Mouse (Mus musculus) heart, embryonic 16.5 days (tissue): ENCODE results near the gene Atp2a3. TPM values are rescaled to one million over a fixed set of nuclear protein-coding genes. Genes with fewer than 3 reads are reported as not detected.

Source experiments
- ATAC-seq: fragments of 200-750 bp; cut with Nextera tagmentation; replicated peaks from 2 replicates; pipeline ENCODE4 v1.8.0; 2017; ENCODE audit warnings: moderate number of reproducible peaks; ENCODE audit not compliant: insufficient read depth, low FRiP score; ENCODE audit errors: extremely low read depth
- H3K27ac ChIP-seq: fragments of 300-500 bp; sonication (generic); 2 replicates; pipeline ENCODE4 v1.5.1; 2014; ENCODE audit warnings: mild to moderate bottlenecking, low read length, control low read depth, moderate library complexity
- H3K27me3 ChIP-seq: fragments of 300-500 bp; sonication (generic); 2 replicates; pipeline ENCODE4 v1.6.1; 2014; ENCODE audit warnings: low read length, mixed read lengths; ENCODE audit not compliant: control insufficient read depth, insufficient read depth
- H3K36me3 ChIP-seq: fragments of 300-500 bp; sonication (generic); 2 replicates; pipeline ENCODE4 v1.6.1; 2014; ENCODE audit not compliant: control insufficient read depth, insufficient read depth
- H3K4me1 ChIP-seq: fragments of 300-500 bp; sonication (generic); 2 replicates; pipeline ENCODE4 v1.6.1; 2014; ENCODE audit warnings: low read length, mixed read lengths; ENCODE audit not compliant: control insufficient read depth, insufficient read depth
- H3K4me2 ChIP-seq: fragments of 300-500 bp; sonication (generic); 2 replicates; pipeline ENCODE4 v1.6.1; 2014; ENCODE audit warnings: low read depth, mild to moderate bottlenecking, control low read depth, low read length
- H3K4me3 ChIP-seq: fragments of 300-500 bp; sonication (generic); 2 replicates; pipeline ENCODE4 v1.5.1; 2014; ENCODE audit warnings: mild to moderate bottlenecking, control low read depth, low read length
- H3K9ac ChIP-seq: fragments of 300-500 bp; sonication (generic); 2 replicates; pipeline ENCODE4 v1.6.1; 2014; ENCODE audit warnings: low read length, control low read depth
- H3K9me3 ChIP-seq: fragments of 300-500 bp; sonication (generic); replicated peaks from 2 replicates; pipeline ENCODE4 v1.6.1; 2016; ENCODE audit warnings: low read length; ENCODE audit not compliant: control insufficient read depth
- WGBS: fragments of 180-500 bp; shearing (Covaris S2); extraction: QIAGEN DNeasy Blood & Tissue Kit; methylation state at CpG from one replicate; pipeline ENCODE4 v1.1.7; 2014; 5-methylcytosine and 5-hydroxymethylcytosine counted together
- polyA plus RNA-seq: library from polyadenylated mRNA; unstranded; fragments of >200 nt; fragmentation: Nextera tagmentation; extraction: Ambion mirVana; gene quantifications from 2 replicates; pipeline ENCODE4 v1.2.1, GENCODE M21; 2015

Gene Atp2a3
- polyA plus RNA-seq, 1 experiment from 2014 or later = 14.9 TPM

GRCm38 (mm10) chr11:73019147-73019795 is 58.3 kb downstream of the Atp2a3 start:
- Histone ChIP-seq H3K36me3 (no peaks in the 10 kb centered on the region), H3K27ac (no peak overlapping the region), H3K9ac (peak overlapping the region; percentile 70), H3K4me2 (peak overlapping the region; percentile 99), H3K4me3 (peak overlapping the region; percentile 71), H3K27me3 (peaks cover 21% of the 10 kb centered on the region), H3K9me3 (no peaks in the 10 kb centered on the region), H3K4me1 (peaks cover 25% of the 10 kb centered on the region)
- ATAC-seq = peak; percentile 31
- WGBS = under 1% methylated on average over 46 of the region's 46 CpGs

- Histone ChIP-seq H3K27me3 (peaks cover 21% of the 10 kb centered on the region), H3K4me2 (no peak overlapping the region), H3K4me1 (peaks cover 17% of the 10 kb centered on the region), H3K9ac (no peak overlapping the region), H3K4me3 (no peak overlapping the region), H3K9me3 (no peaks in the 10 kb centered on the region), H3K27ac (no peak overlapping the region), H3K36me3 (no peaks in the 10 kb centered on the region)
- no peak for ATAC-seq
- 63% methylated on average over 7 of the region's 7 CpGs for WGBS
These were observed 60.2 kb downstream of the Atp2a3 start for GRCm38 (mm10) chr11:73020953-73021800.

- Histone ChIP-seq H3K27ac (no peak overlapping the region), H3K9ac (no peak overlapping the region), H3K4me2 (no peak overlapping the region), H3K4me3 (no peak overlapping the region), H3K36me3 (no peaks in the 10 kb centered on the region), H3K27me3 (peaks cover 18% of the 10 kb centered on the region), H3K9me3 (no peaks in the 10 kb centered on the region), H3K4me1 (peaks cover 22% of the 10 kb centered on the region)
- ATAC-seq = no peak
- 59% methylated on average over 9 of the region's 9 CpGs for WGBS
These were observed 62.1 kb downstream of the Atp2a3 start for GRCm38 (mm10) chr11:73023099-73023498.

- no peaks in the 10 kb centered on the region for H3K36me3 ChIP-seq
- no peak overlapping the region for H3K9ac ChIP-seq
- H3K9me3 ChIP-seq = no peaks in the 10 kb centered on the region
- ATAC-seq = no peak
- H3K4me2 ChIP-seq = no peak overlapping the region
- peaks cover 22% of the 10 kb centered on the region for H3K4me1 ChIP-seq
- 41% methylated on average over 4 of the region's 4 CpGs for WGBS
- H3K27ac ChIP-seq = peak overlapping the region; percentile 40; the same call in 1 of the 2 replicates
- H3K27me3 ChIP-seq = peaks cover 17% of the 10 kb centered on the region
- H3K4me3 ChIP-seq = no peak overlapping the region
These were observed 62.9 kb downstream of the Atp2a3 start for GRCm38 (mm10) chr11:73023827-73024226.

GRCm38 (mm10) chr11:73024236-73024904 is 63.4 kb downstream of the Atp2a3 start:
- Histone ChIP-seq H3K9ac (no peak overlapping the region), H3K4me1 (peaks cover 22% of the 10 kb centered on the region), H3K27ac (peak overlapping the region; percentile 40; the same call in 1 of the 2 replicates), H3K27me3 (peaks cover 17% of the 10 kb centered on the region), H3K4me3 (no peak overlapping the region), H3K4me2 (peak overlapping the region; percentile 4; the same call in 1 of the 2 replicates), H3K36me3 (no peaks in the 10 kb centered on the region), H3K9me3 (no peaks in the 10 kb centered on the region)
- 46% methylated on average over 7 of the region's 7 CpGs for WGBS
- peak; percentile 45 for ATAC-seq

GRCm38 (mm10) chr11:73026961-73027360 is 66.0 kb downstream of the Atp2a3 start:
- Histone ChIP-seq H3K4me3 (no peak overlapping the region), H3K27ac (no peak overlapping the region), H3K9me3 (no peaks in the 10 kb centered on the region), H3K4me2 (no peak overlapping the region), H3K9ac (no peak overlapping the region), H3K27me3 (no peaks in the 10 kb centered on the region; the same call in 1 of the 2 replicates), H3K36me3 (no peaks in the 10 kb centered on the region), H3K4me1 (peaks cover 22% of the 10 kb centered on the region)
- WGBS = 57% methylated on average over 8 of the region's 8 CpGs
- ATAC-seq = no peak

- Histone ChIP-seq H3K4me2 (peak overlapping the region; percentile 80), H3K9ac (peak overlapping the region; percentile 68), H3K27me3 (no peaks in the 10 kb centered on the region), H3K27ac (peak overlapping the region; percentile 73), H3K9me3 (no peaks in the 10 kb centered on the region), H3K4me3 (peak overlapping the region; percentile 42), H3K36me3 (no peaks in the 10 kb centered on the region), H3K4me1 (peaks cover 10% of the 10 kb centered on the region)
- 27% methylated on average over 20 of the region's 20 CpGs for WGBS
- peak; percentile 90 for ATAC-seq
These were observed 70.0 kb downstream of the Atp2a3 start for GRCm38 (mm10) chr11:73030821-73031498.

GRCm38 (mm10) chr11:73031536-73031935 is 70.6 kb downstream of the Atp2a3 start:
- H3K4me2 ChIP-seq = peak overlapping the region; percentile 80; the same call in 1 of the 2 replicates
- H3K27me3 ChIP-seq = no peaks in the 10 kb centered on the region
- H3K36me3 ChIP-seq = no peaks in the 10 kb centered on the region
- peak overlapping the region; percentile 73 for H3K27ac ChIP-seq
- 77% methylated on average over 5 of the region's 5 CpGs for WGBS
- peak overlapping the region; percentile 68 for H3K9ac ChIP-seq
- H3K4me3 ChIP-seq = no peak overlapping the region
- peaks cover 16% of the 10 kb centered on the region for H3K4me1 ChIP-seq
- ATAC-seq = no peak
- no peaks in the 10 kb centered on the region for H3K9me3 ChIP-seq
